Mouse (Mus musculus) kidney, postnatal 0 days (tissue): ENCODE results near the gene Trappc6b. TPM values are rescaled to one million over a fixed set of nuclear protein-coding genes. Genes with fewer than 3 reads are reported as not detected.

ENCODE experiments used
- ATAC-seq: fragments of 200-750 bp; cut with Nextera tagmentation; replicated peaks from 2 replicates; pipeline ENCODE4 v1.8.0; 2017; ENCODE audit warnings: low read depth, moderate number of reproducible peaks, moderate TSS enrichment, moderate library complexity; ENCODE audit not compliant: low FRiP score
- DNase-seq: peaks from one replicate; pipeline ENCODE4 v3.0.0-alpha.2; 2016; ENCODE audit warnings: low spot score
- H3K27ac ChIP-seq: fragments of 300-500 bp; sonication (generic); 2 replicates; pipeline ENCODE4 v1.5.1; 2014; ENCODE audit warnings: mild to moderate bottlenecking
- H3K27me3 ChIP-seq: fragments of 300-500 bp; sonication (generic); 2 replicates; pipeline ENCODE4 v1.6.1; 2014; ENCODE audit warnings: low read length, mixed read lengths; ENCODE audit not compliant: insufficient read depth
- H3K36me3 ChIP-seq: fragments of 300-500 bp; sonication (generic); 2 replicates; pipeline ENCODE4 v1.6.1; 2014; ENCODE audit warnings: low read length, mixed read lengths; ENCODE audit not compliant: insufficient read depth
- H3K4me1 ChIP-seq: fragments of 300-500 bp; sonication (generic); replicated peaks from 2 replicates; pipeline ENCODE4 v1.6.1; 2014; ENCODE audit warnings: antibody characterized with exemption, low read length, mixed read lengths; ENCODE audit not compliant: insufficient read depth
- H3K4me2 ChIP-seq: fragments of 300-500 bp; sonication (generic); 2 replicates; pipeline ENCODE4 v1.6.1; 2014; ENCODE audit warnings: mild to moderate bottlenecking, low read length, moderate library complexity, mixed read lengths
- H3K4me3 ChIP-seq: fragments of 300-500 bp; sonication (generic); replicated peaks from 2 replicates; pipeline ENCODE4 v1.5.1; 2014; ENCODE audit warnings: low read depth, low read length
- H3K9ac ChIP-seq: fragments of 300-500 bp; sonication (generic); 2 replicates; pipeline ENCODE4 v1.6.1; 2014; ENCODE audit warnings: low read depth, low read length
- H3K9me3 ChIP-seq: fragments of 300-500 bp; sonication (generic); replicated peaks from 2 replicates; pipeline ENCODE4 v1.6.1; 2016; ENCODE audit warnings: low read length, inconsistent platforms, mixed read lengths
- CTCF ChIP-seq: IDR thresholded peaks from 2 replicates; pipeline ENCODE4 v1.5.1; 2016; ENCODE audit warnings: antibody characterized with exemption, low read depth, mild to moderate bottlenecking, moderate library complexity
- WGBS: fragments of 180-500 bp; shearing (Covaris S2); extraction: QIAGEN DNeasy Blood & Tissue Kit; methylation state at CpG from one replicate; pipeline ENCODE4 v1.1.7; 2014; 5-methylcytosine and 5-hydroxymethylcytosine counted together
- polyA plus RNA-seq: library from polyadenylated mRNA; unstranded; fragments of >200 nt; fragmentation: Nextera tagmentation; extraction: Ambion mirVana; gene quantifications from 2 replicates; pipeline ENCODE4 v1.2.1, GENCODE M21; 2015

The Trappc6b gene
- polyA plus RNA-seq, 1 experiment from 2014 or later = 117 TPM

GRCm38 (mm10) chr12:59093543-59093942, 32.3 kb upstream of the Trappc6b start:
- H3K9me3 ChIP-seq = no peaks in the 10 kb centered on the region
- no peaks in the 10 kb centered on the region for H3K27me3 ChIP-seq
- no peak for DNase-seq
- H3K9ac ChIP-seq = no peak overlapping the region
- no peak overlapping the region for H3K27ac ChIP-seq
- H3K4me2 ChIP-seq = no peak overlapping the region
- H3K4me3 ChIP-seq = no peak overlapping the region
- 55% methylated on average over 2 of the region's 2 CpGs for WGBS
- no peak for TF ChIP-seq CTCF
- no peaks in the 10 kb centered on the region for H3K36me3 ChIP-seq
- no peaks in the 10 kb centered on the region for H3K4me1 ChIP-seq
- no peak for ATAC-seq

DNA sequence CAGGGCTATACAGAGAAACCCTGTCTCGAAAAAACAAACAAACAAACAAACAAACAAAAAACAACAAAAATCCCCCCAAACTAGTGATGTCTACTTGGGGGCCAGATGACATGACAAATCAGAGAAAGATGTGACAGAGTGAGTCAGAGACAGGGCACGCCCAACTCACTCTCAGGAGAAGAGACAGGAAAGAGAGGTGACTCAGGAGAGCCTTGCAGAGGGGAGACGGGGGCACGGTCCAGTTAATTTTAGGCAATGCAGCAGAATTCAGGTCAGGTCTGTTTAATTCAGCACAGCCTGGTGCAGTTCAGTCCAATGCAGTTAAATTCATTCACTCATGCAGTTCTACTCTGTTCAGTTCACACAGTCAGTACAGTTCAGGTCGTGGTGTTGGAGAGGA, 24.9 kb upstream of the Trappc6b start:
- no peak for DNase-seq
- ATAC-seq = no peak
- Histone ChIP-seq H3K27me3 (no peaks in the 10 kb centered on the region), H3K4me2 (no peak overlapping the region), H3K9me3 (no peaks in the 10 kb centered on the region), H3K36me3 (no peaks in the 10 kb centered on the region), H3K4me1 (no peaks in the 10 kb centered on the region), H3K27ac (no peak overlapping the region), H3K9ac (no peak overlapping the region), H3K4me3 (no peak overlapping the region)
- no peak for TF ChIP-seq CTCF
- WGBS = 81% methylated on average over 5 of the region's 5 CpGs

DNA sequence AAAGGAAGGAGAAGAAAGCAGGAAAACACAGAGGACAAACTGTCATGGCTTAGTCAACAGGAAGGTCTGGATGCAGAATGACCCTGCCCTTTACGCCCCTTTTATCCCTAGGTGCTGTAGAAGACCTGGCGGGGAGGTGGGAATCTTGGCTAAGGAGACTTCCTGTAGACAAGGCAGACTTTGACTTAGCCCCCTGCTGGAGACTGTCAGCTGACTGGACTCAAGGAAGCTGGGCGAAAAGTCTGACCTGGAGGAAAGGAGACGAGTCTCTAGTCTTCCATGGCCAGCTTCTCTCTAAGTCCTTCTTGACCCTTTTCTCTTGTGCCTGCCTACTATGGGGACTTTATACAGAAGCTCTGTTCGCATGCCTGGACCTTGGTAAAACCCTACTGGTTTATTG, 23.2 kb upstream of the Trappc6b start:
- Histone ChIP-seq H3K27ac (no peak overlapping the region), H3K4me3 (no peak overlapping the region), H3K36me3 (no peaks in the 10 kb centered on the region), H3K9ac (no peak overlapping the region), H3K27me3 (no peaks in the 10 kb centered on the region), H3K9me3 (no peaks in the 10 kb centered on the region), H3K4me1 (no peaks in the 10 kb centered on the region), H3K4me2 (no peak overlapping the region)
- DNase-seq (no peak), ATAC-seq (no peak)
- 62% methylated on average over 5 of the region's 5 CpGs for WGBS
- TF ChIP-seq CTCF = 0 out of 2 replicates have a peak, but pooled peaks have one; percentile 24

GRCm38 (mm10) chr12:59080461-59080860, 19.2 kb upstream of the Trappc6b start:
- no peak overlapping the region for H3K27ac ChIP-seq
- no peaks in the 10 kb centered on the region for H3K36me3 ChIP-seq
- no peak overlapping the region for H3K9ac ChIP-seq
- ATAC-seq = no peak
- TF ChIP-seq CTCF = no peak
- H3K27me3 ChIP-seq = no peaks in the 10 kb centered on the region
- DNase-seq = no peak
- WGBS = 90% methylated on average over 4 of the region's 4 CpGs
- no peak overlapping the region for H3K4me3 ChIP-seq
- H3K4me1 ChIP-seq = no peaks in the 10 kb centered on the region
- H3K9me3 ChIP-seq = no peaks in the 10 kb centered on the region
- H3K4me2 ChIP-seq = no peak overlapping the region

DNA sequence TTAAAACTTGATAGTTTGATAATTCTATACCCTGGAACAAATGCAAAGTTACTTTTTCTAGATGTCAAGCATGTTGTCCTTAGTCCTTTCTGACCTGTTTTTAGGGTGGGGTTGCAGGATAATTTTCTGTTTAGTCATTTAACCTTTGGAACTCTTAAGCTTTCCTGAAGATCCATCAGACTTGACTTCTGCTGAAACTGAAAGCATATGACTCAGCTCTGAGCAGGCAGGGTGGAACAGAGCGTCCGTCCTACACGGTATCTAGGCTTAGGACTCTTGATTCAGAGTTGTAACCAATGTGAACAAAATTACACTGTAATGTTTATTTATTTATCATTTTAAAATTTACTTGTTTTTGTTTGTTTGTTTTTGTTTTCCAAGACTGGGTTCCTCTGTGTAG, 16.6 kb upstream of the Trappc6b start:
- Histone ChIP-seq H3K27ac (no peak overlapping the region), H3K36me3 (0 out of 2 replicates have a peak, but pooled peaks cover 6% of the 10 kb centered on the region), H3K4me3 (no peak overlapping the region), H3K9me3 (no peaks in the 10 kb centered on the region), H3K27me3 (no peaks in the 10 kb centered on the region), H3K4me1 (no peaks in the 10 kb centered on the region), H3K4me2 (no peak overlapping the region), H3K9ac (no peak overlapping the region)
- no peak for ATAC-seq
- TF ChIP-seq CTCF = no peak
- WGBS = 93% methylated on average over 3 of the region's 3 CpGs
- no peak for DNase-seq

DNA sequence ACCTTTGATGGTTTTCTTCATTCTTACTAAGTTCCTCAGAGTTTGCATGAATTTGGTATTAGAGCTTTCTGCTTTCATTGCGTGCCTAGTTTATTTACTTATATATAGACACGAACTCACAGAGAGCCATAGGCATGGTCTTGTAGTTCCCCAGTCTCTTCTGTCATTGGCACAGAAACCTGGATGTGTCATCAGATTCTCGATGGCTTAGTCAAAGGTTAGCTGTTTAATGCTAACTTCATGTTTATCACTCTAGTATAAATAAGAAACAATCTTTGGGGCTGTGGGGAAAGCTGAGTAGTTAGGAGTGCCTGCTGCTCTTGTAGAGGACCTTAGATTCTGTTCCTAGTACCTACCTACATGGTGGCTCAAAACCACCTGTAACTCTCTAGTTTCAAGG, 15.7 kb upstream of the Trappc6b start:
- TF ChIP-seq CTCF = no peak
- Histone ChIP-seq H3K4me3 (no peak overlapping the region), H3K4me2 (no peak overlapping the region), H3K27me3 (no peaks in the 10 kb centered on the region), H3K9me3 (no peaks in the 10 kb centered on the region), H3K4me1 (no peaks in the 10 kb centered on the region), H3K27ac (no peak overlapping the region), H3K9ac (no peak overlapping the region), H3K36me3 (peaks cover 13% of the 10 kb centered on the region)
- DNase-seq = no peak
- 91% methylated on average over 3 of the region's 3 CpGs for WGBS
- ATAC-seq = no peak

- 91% methylated on average over 3 of the region's 3 CpGs for WGBS
- Histone ChIP-seq H3K9ac (no peak overlapping the region), H3K36me3 (peaks cover 35% of the 10 kb centered on the region), H3K4me2 (no peak overlapping the region), H3K4me3 (no peak overlapping the region), H3K27ac (no peak overlapping the region), H3K27me3 (no peaks in the 10 kb centered on the region), H3K4me1 (no peaks in the 10 kb centered on the region), H3K9me3 (no peaks in the 10 kb centered on the region)
- DNase-seq (no peak), ATAC-seq (no peak)
- TF ChIP-seq CTCF = no peak
Measured at GRCm38 (mm10) chr12:59074052-59074451, 12.8 kb upstream of the Trappc6b start.
